Mouse (Mus musculus): ENCODE results near the gene Stra8. TPM values are rescaled to one million over a fixed set of nuclear protein-coding genes. Genes with fewer than 3 reads are reported as not detected.

The Stra8 gene
- polyA plus RNA-seq, 1 experiment from 2014 or later, result not detected

Other genes with a start within 250 kb of the Stra8 start
- 2.2 and 4.7 TPM in 2 replicates for gene Agbl3, start 139.7 kb upstream of the Stra8 start, polyA plus RNA-seq (2016; fragmentation: Nextera tagmentation; extraction: Ambion mirVana)
- gene Tmem140, start 57.0 kb upstream of the Stra8 start, polyA plus RNA-seq (2016; fragmentation: Nextera tagmentation; extraction: Ambion mirVana), result 2.3 and 2.7 TPM in 2 replicates
- 19.6 and 20.1 TPM in 2 replicates for gene Cyren, start 42.1 kb upstream of the Stra8 start, polyA plus RNA-seq (2016; fragmentation: Nextera tagmentation; extraction: Ambion mirVana)
- 9.6 and 13.0 TPM in 2 replicates for gene Wdr91, start 9.3 kb upstream of the Stra8 start, polyA plus RNA-seq (2016; fragmentation: Nextera tagmentation; extraction: Ambion mirVana)
- gene Slc23a4, start 68.2 kb downstream of the Stra8 start, polyA plus RNA-seq (2016; fragmentation: Nextera tagmentation; extraction: Ambion mirVana), result 0.18 and 0.45 TPM in 2 replicates
- 24.3 and 26.9 TPM in 2 replicates for gene Cnot4, start 213.6 kb downstream of the Stra8 start, polyA plus RNA-seq (2016; fragmentation: Nextera tagmentation; extraction: Ambion mirVana)